Mouse (Mus musculus) adrenal gland, adult 18-20 months (tissue): ENCODE data around the gene Jpt2. TPM values are rescaled to one million over a fixed set of nuclear protein-coding genes. Genes with fewer than 3 reads are reported as not detected.

ENCODE experiments used
- DNase-seq, 2 experiments: peaks; one replicate each; pipeline ENCODE4 v3.0.0; 2021 to 2022; ENCODE audit warnings: low spot score in 2 of 2
- total RNA-seq, 2 experiments: library from RNA; stranded (reverse); gene quantifications; 1 replicate in 1 of 2; 2 replicates in 1 of 2; pipeline ENCODE4 v1.2.3; 2021

Gene Jpt2
- total RNA-seq, 2 experiments from 2014 or later: 19.2 to 26.3 TPM

GRCm38 (mm10) chr17:24923246-24923645, 37.2 kb downstream of the Jpt2 start:
- no peak for DNase-seq

GRCm38 (mm10) chr17:24913984-24914383, 46.5 kb downstream of the Jpt2 start:
- no peak for DNase-seq

GRCm38 (mm10) chr17:24907591-24907990, 52.9 kb downstream of the Jpt2 start:
- DNase-seq: peak in 1 of 2 experiments; percentile 65

GRCm38 (mm10) chr17:24903767-24904166, 56.7 kb downstream of the Jpt2 start:
- DNase-seq: no peak

GRCm38 (mm10) chr17:24902671-24903474, 57.6 kb downstream of the Jpt2 start:
- no peak for DNase-seq

- DNase-seq: no peak
These were observed 58.4 kb downstream of the Jpt2 start for GRCm38 (mm10) chr17:24902124-24902523.

GRCm38 (mm10) chr17:24900014-24900413, 60.5 kb downstream of the Jpt2 start:
- DNase-seq: no peak

GRCm38 (mm10) chr17:24899153-24899552, 61.3 kb downstream of the Jpt2 start:
- DNase-seq: no peak

GRCm38 (mm10) chr17:24898041-24898854, 62.2 kb downstream of the Jpt2 start:
- no peak for DNase-seq

GRCm38 (mm10) chr17:24897600-24897999, 62.9 kb downstream of the Jpt2 start:
- no peak for DNase-seq

- no peak for DNase-seq
These were observed 63.6 kb downstream of the Jpt2 start for GRCm38 (mm10) chr17:24896993-24897269.

- peak; percentile 71 to 73 for DNase-seq
These were observed 64.1 kb downstream of the Jpt2 start, which contains the start of gene Nme3 for GRCm38 (mm10) chr17:24896241-24896992. Nme3 (plus strand) TSS chr17:24896500.

GRCm38 (mm10) chr17:24895571-24896240, 64.8 kb downstream of the Jpt2 start:
- DNase-seq: peak in 1 of 2 experiments; percentile 43

GRCm38 (mm10) chr17:24894995-24895547, 65.4 kb downstream of the Jpt2 start, which contains the start of the genes Eme2 and Mrps34:
Eme2 (minus strand) TSS chr17:24895087.
Mrps34 (plus strand) TSS chr17:24895116.
- DNase-seq: peak; percentile 73 to 75

- DNase-seq: no peak
These were observed 66.2 kb downstream of the Jpt2 start for GRCm38 (mm10) chr17:24894061-24894994.

GRCm38 (mm10) chr17:24893276-24893675, 67.2 kb downstream of the Jpt2 start:
- DNase-seq: no peak

GRCm38 (mm10) chr17:24892785-24893184, 67.7 kb downstream of the Jpt2 start:
- DNase-seq: peak in 1 of 2 experiments; percentile 20

- DNase-seq: peak in 1 of 2 experiments; percentile 19
These were observed 69.2 kb downstream of the Jpt2 start for GRCm38 (mm10) chr17:24891321-24891720.
